Mouse (Mus musculus): ENCODE results near the gene E2f2.

The E2f2 gene

GRCm38 (mm10) chr4:136240955-136241354, 68.8 kb downstream of the E2f2 start:
- DNase-seq (ENCODE audit: low spot score in 2 of 2), result no peak

- DNase-seq (ENCODE audit: low spot score in 2 of 2), result no peak
Observed at GRCm38 (mm10) chr4:136242065-136242703, 70.0 kb downstream of the E2f2 start.

- DNase-seq (ENCODE audit: low spot score in 2 of 2), result no peak
Observed at GRCm38 (mm10) chr4:136242728-136243127, 70.5 kb downstream of the E2f2 start.

GRCm38 (mm10) chr4:136244208-136244607, 72.0 kb downstream of the E2f2 start:
- no peak for DNase-seq (ENCODE audit: low spot score in 2 of 2)
